Mouse (Mus musculus): ENCODE measurements at regions not wholly inside any gene's neighbourhood (a gene's known extent, or its start where the extent isn't known, plus 50 kb on each side); places are given as distances from the start of the nearest gene placed in this dataset.

GRCm38 (mm10) chr11:48216762-48217161 lies 228.0 kb upstream of the Sgcd start:
- DNase-seq (ENCODE audit: low spot score in 2 of 2): no peak
- intact Hi-C loops (cut with DNase I): no loop called here

- intact Hi-C loops (cut with DNase I): no loop called here
These were observed 197.8 kb upstream of the Sgcd start for GRCm38 (mm10) chr11:48186604-48187003.

DNA sequence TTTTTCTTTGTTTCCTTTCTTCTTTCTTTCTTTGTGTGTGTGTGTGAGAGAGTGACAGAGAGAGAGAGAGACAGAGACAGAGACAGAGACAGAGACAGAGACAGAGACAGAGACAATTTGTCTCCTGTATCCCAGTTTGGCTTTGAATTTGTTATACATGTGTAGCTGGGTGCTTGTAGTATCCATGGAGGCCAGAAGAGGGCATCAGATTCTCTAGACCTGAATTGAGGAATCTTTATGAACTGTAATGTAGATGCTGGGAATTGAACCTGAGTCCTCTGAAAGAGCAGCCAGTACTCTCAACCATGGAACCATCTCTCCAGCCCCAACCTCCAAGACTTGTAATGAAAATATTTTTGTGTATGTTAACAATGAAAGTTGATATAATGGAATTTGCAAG lies 190.2 kb upstream of the Sgcd start:
- no peak for DNase-seq (ENCODE audit: low spot score in 2 of 2)
- intact Hi-C loops (cut with DNase I): loop anchor here (2.0 kb wide), 1 partner anchor 410 kb away; no protein-coding TSS in a partner anchor

More at GRCm38 (mm10) chr11:48186604-48187003, 197.8 kb upstream of the Sgcd start:
- no peak for DNase-seq (ENCODE audit: low spot score in 2 of 2)

DNA sequence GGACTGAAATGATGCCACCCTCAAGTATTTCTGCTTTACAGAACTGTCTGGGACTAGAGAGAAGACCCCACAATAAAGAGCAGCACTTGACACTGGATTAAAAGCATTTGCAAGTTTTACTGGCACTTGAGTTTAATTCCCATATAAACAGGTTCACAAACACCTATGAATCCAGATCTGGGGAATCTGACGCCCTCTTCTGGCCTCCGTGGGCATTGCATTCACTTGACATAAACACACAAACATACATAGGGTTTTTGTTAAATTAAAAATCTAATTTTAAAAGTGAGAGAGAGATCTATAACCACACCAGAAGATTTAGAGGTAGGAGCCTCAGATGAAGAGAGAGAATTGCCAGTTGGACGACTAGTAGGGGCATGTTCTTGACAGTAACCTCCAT lies 189.4 kb upstream of the Sgcd start:
- DNase-seq (ENCODE audit: low spot score in 2 of 2): no peak
- intact Hi-C loops (cut with DNase I): loop anchor here (2.0 kb wide), 1 partner anchor 411 kb away; no protein-coding TSS in a partner anchor

DNA sequence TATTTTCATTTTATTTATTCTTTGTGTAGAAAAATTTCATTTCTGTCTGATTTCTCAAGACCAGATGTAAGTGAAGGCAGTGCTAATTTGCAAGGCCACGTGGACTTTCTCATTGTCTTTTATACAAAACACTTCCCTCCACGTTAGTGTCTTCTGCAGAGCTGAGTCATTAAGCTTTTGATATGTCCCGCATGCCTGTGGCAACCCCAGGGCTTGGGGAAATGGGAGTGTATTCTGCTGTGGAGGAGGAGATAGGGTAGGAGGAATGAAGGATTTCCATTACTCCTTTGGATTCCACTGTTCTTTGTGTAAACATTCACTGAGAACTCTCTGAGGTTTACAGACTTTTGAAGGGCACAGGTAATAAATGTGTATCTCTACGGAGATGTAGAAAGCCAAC lies 187.7 kb upstream of the Sgcd start:
- DNase-seq (ENCODE audit: low spot score in 2 of 2): no peak
- intact Hi-C loops (cut with DNase I): no loop called here

GRCm38 (mm10) chr11:48152219-48152618 lies 163.4 kb upstream of the Sgcd start:
- intact Hi-C loops (cut with DNase I): no loop called here
- DNase-seq (ENCODE audit: low spot score in 2 of 2): no peak

DNA sequence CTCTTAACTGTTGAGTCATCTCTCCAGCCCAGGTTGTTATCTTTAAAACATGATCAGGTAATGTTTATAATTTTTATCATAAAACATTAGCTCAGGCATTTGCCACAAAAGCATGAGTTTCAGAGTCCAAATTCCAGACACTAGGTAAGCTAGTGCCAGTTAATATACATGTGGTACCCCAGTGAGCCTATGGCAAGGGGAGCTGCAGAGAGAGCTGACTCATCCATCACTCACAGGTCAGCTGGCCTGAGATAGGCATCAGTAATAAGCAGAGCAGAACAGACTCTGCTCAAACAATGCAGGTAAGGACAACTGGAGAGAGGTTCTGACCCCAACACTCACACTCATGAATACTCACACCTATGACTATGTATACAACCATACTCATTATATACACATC lies 144.6 kb upstream of the Sgcd start:
- DNase-seq (ENCODE audit: low spot score in 2 of 2): no peak
- intact Hi-C loops (cut with DNase I): no loop called here

DNA sequence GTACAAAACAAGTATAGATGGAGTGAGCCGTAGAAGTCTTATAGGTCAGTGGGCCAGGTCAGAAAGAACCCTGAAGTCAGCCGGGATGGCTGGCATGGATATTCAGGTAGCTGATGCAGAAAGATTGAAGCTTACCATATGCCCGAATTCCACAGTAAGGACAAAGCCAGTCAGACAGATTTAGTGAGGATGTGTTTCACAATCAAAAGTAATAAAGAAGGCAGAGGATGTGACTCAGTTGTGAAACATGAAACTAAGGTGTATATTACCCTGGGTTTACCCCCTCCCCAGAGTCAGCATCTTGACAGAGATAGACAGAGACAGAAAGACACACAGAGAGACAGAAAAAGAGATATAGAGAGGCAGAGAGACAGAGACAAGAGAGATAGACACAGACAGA lies 109.3 kb upstream of the Sgcd start:
- intact Hi-C loops (cut with DNase I): no loop called here
- DNase-seq (ENCODE audit: low spot score in 2 of 2): no peak

GRCm38 (mm10) chr11:48097455-48097854 lies 108.7 kb upstream of the Sgcd start:
- no peak for DNase-seq (ENCODE audit: low spot score in 2 of 2)
- intact Hi-C loops (cut with DNase I): no loop called here

DNA sequence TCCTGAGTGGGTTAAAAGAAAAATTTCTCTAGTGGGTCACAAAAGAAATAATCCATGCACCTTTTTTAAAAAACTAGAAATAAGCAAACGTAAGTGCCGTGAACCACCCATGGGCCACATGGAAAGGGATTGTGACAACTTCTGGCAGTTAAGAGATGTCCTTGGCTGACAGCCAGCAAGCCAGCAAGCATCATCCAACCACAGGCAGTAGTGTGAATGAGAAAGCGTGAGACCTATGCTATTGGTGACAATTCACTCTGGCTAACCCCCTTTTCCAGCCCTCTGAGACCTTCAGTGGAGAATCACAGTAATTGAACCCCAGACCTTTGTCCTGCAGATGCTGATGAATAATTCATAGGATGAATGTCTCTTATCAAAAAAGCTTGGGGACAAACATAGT lies 78.3 kb upstream of the Sgcd start:
- intact Hi-C loops (cut with DNase I): no loop called here
- DNase-seq (ENCODE audit: low spot score in 2 of 2): peak in 1 of 2 experiments; percentile 20

DNA sequence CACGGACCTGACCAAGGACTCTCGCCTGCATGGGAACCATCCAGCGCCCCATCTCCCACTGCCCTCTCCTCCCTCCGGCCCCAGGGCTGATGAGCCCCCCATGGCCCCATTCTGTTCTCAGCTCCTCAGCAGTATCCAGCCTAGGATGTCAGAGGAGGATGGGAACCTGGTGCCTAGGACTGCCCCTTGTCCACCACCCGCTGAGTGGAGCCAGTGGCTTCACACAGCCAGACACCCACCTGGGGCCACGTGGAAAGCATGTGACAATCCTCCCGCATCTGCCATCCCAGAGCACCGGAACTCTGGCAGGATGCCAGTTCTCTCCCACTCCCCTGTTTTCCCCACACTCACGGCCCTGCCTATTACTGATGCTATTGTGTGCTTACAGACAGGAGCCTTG lies 75.0 kb upstream of the Sgcd start:
- intact Hi-C loops (cut with DNase I): no loop called here
- DNase-seq (ENCODE audit: low spot score in 2 of 2): no peak

- DNase-seq (ENCODE audit: low spot score in 2 of 2): peak in 1 of 2 experiments; percentile 8
These were observed 72.7 kb upstream of the Sgcd start for GRCm38 (mm10) chr11:48061501-48061900.

DNA sequence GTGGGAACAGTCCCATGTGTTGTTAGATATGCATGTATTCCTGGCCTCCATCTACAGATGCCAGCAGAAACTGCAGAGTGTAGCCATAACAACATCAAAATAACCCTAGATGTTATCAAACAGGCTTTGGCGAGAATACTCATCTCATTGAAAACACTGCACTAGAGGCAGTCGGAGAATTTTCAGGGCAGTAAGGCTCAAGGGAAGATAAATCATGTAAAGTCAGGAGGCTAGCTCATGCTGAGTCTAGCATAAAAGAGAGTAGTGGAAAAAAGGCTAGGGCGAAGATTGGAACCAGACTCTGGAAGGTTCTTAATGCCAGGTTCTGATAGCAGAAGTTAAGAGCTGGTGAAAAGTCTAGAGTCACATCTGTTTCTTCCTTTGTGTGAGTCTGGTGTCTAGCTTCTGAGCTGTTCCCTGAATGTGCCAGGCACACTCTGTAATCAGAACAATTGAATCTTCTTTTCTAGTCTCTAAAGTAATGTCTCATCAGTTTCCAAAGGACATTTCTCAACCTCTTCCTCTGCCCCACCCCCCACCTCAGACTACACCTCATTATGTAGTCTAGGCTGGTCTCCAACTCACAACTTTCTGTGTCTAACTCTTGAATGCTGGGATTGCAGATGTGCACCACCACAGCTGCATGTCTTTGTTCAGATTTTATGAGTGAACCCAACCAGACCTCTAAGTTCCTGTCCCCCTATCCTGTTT lies 62.5 kb upstream of the Sgcd start:
- intact Hi-C loops (cut with DNase I): no loop called here
- peak in 1 of 2 experiments; percentile 8 for DNase-seq (ENCODE audit: low spot score in 2 of 2)

More at GRCm38 (mm10) chr11:48061501-48061900, 72.7 kb upstream of the Sgcd start:
- intact Hi-C loops (cut with DNase I): no loop called here

GRCm38 (mm10) chr11:48048311-48048710 lies 59.5 kb upstream of the Sgcd start:
- no peak for DNase-seq (ENCODE audit: low spot score in 2 of 2)
- intact Hi-C loops (cut with DNase I): no loop called here
